Mouse (Mus musculus): Measurements from ENCODE around the gene Ybx3.

DNA sequence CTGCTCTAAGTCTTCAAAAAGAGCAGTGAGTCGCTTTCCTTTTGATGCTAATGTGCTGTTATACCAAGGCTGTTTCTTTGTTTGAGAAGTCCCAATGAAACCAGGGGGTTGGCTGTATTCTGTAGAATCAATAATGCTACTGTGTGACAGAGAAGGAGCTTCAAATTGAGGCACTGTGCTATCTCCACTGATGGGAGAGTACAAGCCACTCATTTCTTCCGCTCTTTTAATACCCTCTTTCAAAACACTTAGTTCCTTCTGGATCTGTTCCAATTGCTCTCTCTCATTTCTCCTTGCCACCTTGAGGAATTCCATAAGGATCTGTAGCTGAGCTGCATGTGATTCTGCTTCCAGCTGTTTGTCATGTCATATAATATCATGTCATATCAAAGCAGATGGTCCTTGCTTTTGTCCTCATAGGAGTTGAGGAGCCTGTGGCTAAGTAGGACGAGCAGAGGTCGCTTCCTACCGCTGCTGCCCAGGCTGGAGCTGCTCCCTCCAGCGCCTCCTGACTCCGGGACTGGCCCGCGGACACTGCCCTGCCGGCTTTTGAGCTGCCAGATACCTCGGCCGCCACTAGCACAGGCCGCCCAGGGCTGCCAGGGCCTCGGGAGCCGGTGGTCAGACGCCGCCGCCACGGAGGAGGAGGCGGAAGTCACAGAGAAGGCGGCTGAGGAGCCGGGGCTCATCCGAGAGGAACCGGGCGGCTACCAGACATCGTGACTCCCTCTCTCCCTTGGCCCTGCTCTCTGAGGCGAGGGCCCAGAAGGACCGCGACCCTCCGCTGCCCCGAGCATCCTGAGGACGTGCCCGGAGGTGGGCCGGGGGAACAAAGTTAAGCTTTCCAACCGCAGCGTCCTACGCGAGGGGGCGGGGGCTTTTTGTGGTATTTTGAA, 45.1 kb upstream of the Ybx3 start:
- no peak for TF ChIP-seq POLR2A (IDR thresholded peaks at IDR 0.05; ENCODE audit: low read depth, low read length)
- no peak for TF ChIP-seq CTCF (IDR thresholded peaks at IDR 0.05; ENCODE audit: extremely low read depth, insufficient read length, insufficient replicate concordance, low read depth, low read length)

Data from small intestine, adult 2 months (tissue).